Mouse (Mus musculus) ES-Bruce4 (cell line): ENCODE data around the gene Msi2. TPM values are rescaled to one million over a fixed set of nuclear protein-coding genes. Genes with fewer than 3 reads are reported as not detected.

ENCODE experiments used
- H3K27ac ChIP-seq: 2 replicates; pipeline ENCODE4 v1.5.1; 2012; ENCODE audit warnings: low read length, inconsistent platforms; ENCODE audit not compliant: insufficient read depth
- H3K27me3 ChIP-seq: 2 replicates; pipeline ENCODE4 v1.6.1; 2012; ENCODE audit warnings: mild to moderate bottlenecking, low read length, inconsistent platforms; ENCODE audit not compliant: control insufficient read depth, poor library complexity, insufficient read depth, severe bottlenecking
- H3K36me3 ChIP-seq: 2 replicates; pipeline ENCODE4 v1.6.1; 2012; ENCODE audit warnings: inconsistent platforms, mild to moderate bottlenecking, low read length, moderate library complexity; ENCODE audit not compliant: control insufficient read depth, poor library complexity, insufficient read depth, severe bottlenecking
- H3K4me1 ChIP-seq: one replicate; pipeline ENCODE4 v1.8.1; 2011; ENCODE audit warnings: low read length; ENCODE audit not compliant: control insufficient read depth, insufficient read depth
- H3K4me3 ChIP-seq: 2 replicates; pipeline ENCODE4 v1.5.1; 2011; ENCODE audit warnings: low read depth, mild to moderate bottlenecking, low read length
- H3K9ac ChIP-seq: 2 replicates; pipeline ENCODE4 v1.6.1; 2012; ENCODE audit warnings: low read depth, mild to moderate bottlenecking, inconsistent platforms; ENCODE audit not compliant: poor library complexity, severe bottlenecking
- H3K9me3 ChIP-seq: replicated peaks from 2 replicates; pipeline ENCODE4 v1.6.1; 2012; ENCODE audit warnings: mild to moderate bottlenecking, low read length, inconsistent platforms; ENCODE audit not compliant: control insufficient read depth, poor library complexity, insufficient read depth, severe bottlenecking
- CTCF ChIP-seq: IDR thresholded peaks from one replicate; pipeline ENCODE4 v1.8.1; 2011; ENCODE audit warnings: low read depth, low read length
- EP300 ChIP-seq: IDR thresholded peaks from 2 replicates; pipeline ENCODE4 v1.6.1; 2011; ENCODE audit warnings: low read depth, low read length; ENCODE audit not compliant: insufficient read depth
- POLR2A ChIP-seq: IDR thresholded peaks from one replicate; pipeline ENCODE4 v1.8.1; 2011; ENCODE audit warnings: low read length; ENCODE audit not compliant: insufficient read depth
- polyA plus RNA-seq: library from polyadenylated mRNA; stranded (reverse); fragments of >200 nt; gene quantifications from 2 replicates; pipeline ENCODE4 v1.2.4, GENCODE M21; 2011; ENCODE audit warnings: low read depth; ENCODE audit not compliant: missing spikeins, insufficient read depth, insufficient read length

Gene Msi2
- polyA plus RNA-seq, 1 experiment: 110 TPM

GRCm38 (mm10) chr11:88443905-88444304, 274.4 kb downstream of the Msi2 start:
- Histone ChIP-seq H3K9me3 (no peaks in the 10 kb centered on the region), H3K4me1 (peaks cover 2% of the 10 kb centered on the region), H3K36me3 (no peaks in the 10 kb centered on the region)

GRCm38 (mm10) chr11:88443291-88443690, 275.0 kb downstream of the Msi2 start:
- Histone ChIP-seq H3K27me3 (no peaks in the 10 kb centered on the region), H3K9ac (no peak overlapping the region), H3K36me3 (no peaks in the 10 kb centered on the region), H3K27ac (no peak overlapping the region), H3K9me3 (no peaks in the 10 kb centered on the region), H3K4me3 (no peak overlapping the region), H3K4me1 (peaks cover 2% of the 10 kb centered on the region)
- TF ChIP-seq POLR2A: no peak
- no peak for TF ChIP-seq EP300
- no peak for TF ChIP-seq CTCF

More at GRCm38 (mm10) chr11:88443905-88444304, 274.4 kb downstream of the Msi2 start:
- Histone ChIP-seq H3K4me3 (no peak overlapping the region), H3K27ac (no peak overlapping the region), H3K9ac (no peak overlapping the region), H3K27me3 (no peaks in the 10 kb centered on the region)
- TF ChIP-seq POLR2A (no peak), EP300 (no peak), CTCF (no peak)

GRCm38 (mm10) chr11:88441871-88442740, 276.2 kb downstream of the Msi2 start:
- Histone ChIP-seq H3K27me3 (no peaks in the 10 kb centered on the region), H3K9ac (no peak overlapping the region), H3K36me3 (no peaks in the 10 kb centered on the region), H3K4me3 (no peak overlapping the region), H3K27ac (no peak overlapping the region), H3K9me3 (no peaks in the 10 kb centered on the region), H3K4me1 (peaks cover 2% of the 10 kb centered on the region)
- TF ChIP-seq POLR2A (no peak), EP300 (no peak), CTCF (no peak)

DNA sequence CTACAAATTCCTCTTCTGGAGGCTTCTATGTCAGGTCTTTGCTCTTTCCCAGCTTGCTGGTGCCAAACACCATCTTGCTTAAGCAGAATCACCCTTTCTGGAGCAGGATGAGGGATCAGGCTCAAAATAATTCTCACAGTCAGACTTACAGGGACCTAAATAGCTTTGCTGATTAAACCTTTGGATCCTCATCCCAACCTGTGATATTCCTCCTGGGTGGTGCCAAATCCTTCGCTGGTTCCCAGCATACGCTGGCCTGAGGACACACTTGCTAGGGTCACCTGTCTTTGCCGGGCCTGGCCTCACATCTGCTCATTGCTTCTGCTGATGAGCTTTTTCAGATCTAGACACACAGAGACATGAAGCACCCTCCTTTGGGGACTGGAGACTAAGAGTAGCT, 279.7 kb downstream of the Msi2 start:
- no peak overlapping the region for H3K27ac ChIP-seq
- TF ChIP-seq POLR2A: no peak
- no peak for TF ChIP-seq CTCF
- TF ChIP-seq EP300: no peak
- peaks cover 2% of the 10 kb centered on the region for H3K4me1 ChIP-seq
- H3K9ac ChIP-seq: no peak overlapping the region
- no peak overlapping the region for H3K4me3 ChIP-seq
- H3K9me3 ChIP-seq: no peaks in the 10 kb centered on the region
- no peaks in the 10 kb centered on the region for H3K36me3 ChIP-seq
- no peaks in the 10 kb centered on the region for H3K27me3 ChIP-seq

DNA sequence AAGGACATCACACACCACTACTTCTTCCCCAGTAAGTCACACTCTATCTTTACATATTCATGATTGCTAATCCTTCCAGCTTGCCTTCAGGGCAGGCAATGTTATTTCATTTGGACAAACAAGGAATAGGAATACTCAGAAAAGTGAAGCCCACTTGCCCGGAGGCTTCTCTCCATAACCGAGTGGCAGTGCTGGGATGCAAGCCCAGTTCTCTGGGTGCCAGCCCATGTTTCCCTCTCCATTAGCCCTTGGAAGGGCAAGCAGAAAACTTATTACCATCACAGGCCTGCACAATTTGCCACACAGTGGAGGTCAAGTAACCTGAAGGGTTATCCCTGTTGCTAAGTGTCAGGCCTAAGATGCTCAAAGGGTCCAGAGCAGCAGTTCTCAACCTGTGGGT, 281.7 kb downstream of the Msi2 start:
- no peaks in the 10 kb centered on the region for H3K9me3 ChIP-seq
- H3K9ac ChIP-seq: no peak overlapping the region
- no peak overlapping the region for H3K4me3 ChIP-seq
- no peak for TF ChIP-seq POLR2A
- no peak for TF ChIP-seq EP300
- no peak for TF ChIP-seq CTCF
- no peaks in the 10 kb centered on the region for H3K27me3 ChIP-seq
- no peaks in the 10 kb centered on the region for H3K4me1 ChIP-seq
- no peaks in the 10 kb centered on the region for H3K36me3 ChIP-seq
- H3K27ac ChIP-seq: no peak overlapping the region

DNA sequence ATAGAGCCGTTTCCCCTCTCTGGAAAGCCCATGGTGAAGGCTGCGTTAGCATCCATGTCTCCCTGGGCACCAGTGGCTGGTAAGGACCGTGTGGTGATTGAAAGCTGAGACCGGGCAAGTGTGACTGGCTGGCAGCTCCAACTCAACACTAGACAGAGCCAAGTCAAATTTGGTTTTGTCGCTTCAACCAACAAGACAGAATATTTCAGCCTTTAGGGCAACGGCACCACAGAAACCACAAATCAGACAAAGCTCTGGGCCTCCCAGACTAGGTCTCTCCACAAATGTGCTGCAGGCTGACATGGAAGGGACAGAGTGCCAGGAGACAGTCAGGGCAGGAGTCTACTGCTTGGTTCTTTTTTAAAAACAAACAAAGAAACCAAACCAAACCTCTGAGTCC, 282.8 kb downstream of the Msi2 start:
- Histone ChIP-seq H3K4me3 (no peak overlapping the region), H3K9me3 (no peaks in the 10 kb centered on the region), H3K27me3 (no peaks in the 10 kb centered on the region), H3K9ac (no peak overlapping the region), H3K27ac (no peak overlapping the region), H3K36me3 (no peaks in the 10 kb centered on the region), H3K4me1 (no peaks in the 10 kb centered on the region)
- TF ChIP-seq POLR2A: no peak
- no peak for TF ChIP-seq EP300
- TF ChIP-seq CTCF: no peak
